Mouse (Mus musculus) lung, adult 2 months (tissue): Measurements from ENCODE around the gene Irak2. TPM values are rescaled to one million over a fixed set of nuclear protein-coding genes. Genes with fewer than 3 reads are reported as not detected.
A peak's percentile ranks its signal among the peaks of the same experiment; 100 is the strongest.

Experiments used
- DNase-seq: peaks from one replicate; pipeline ENCODE4 v3.0.0; 2022
- H3K4me1 ChIP-seq: fragments of 200-500 bp; 2 replicates; pipeline ENCODE4 v1.6.1; 2011; ENCODE audit warnings: low read length; ENCODE audit not compliant: control insufficient read depth, insufficient read depth
- H3K4me3 ChIP-seq: fragments of 200-500 bp; replicated peaks from 2 replicates; pipeline ENCODE3; 2011; ENCODE audit warnings: low read depth, mild to moderate bottlenecking, control low read depth, low read length; ENCODE audit errors: extremely low read depth
- CTCF ChIP-seq: fragments of 200-500 bp; IDR thresholded peaks from 2 replicates; pipeline ENCODE4 v1.5.1; 2011; ENCODE audit warnings: mild to moderate bottlenecking, low read length, control low read depth; ENCODE audit not compliant: insufficient read depth
- POLR2A ChIP-seq: fragments of 200-500 bp; IDR thresholded peaks from 2 replicates; pipeline ENCODE4 v1.6.1; 2011; ENCODE audit warnings: low read depth, mild to moderate bottlenecking, control low read depth, low read length, borderline replicate concordance; ENCODE audit errors: extremely low read depth
- WGBS: fragments of 180-500 bp; shearing (Covaris S2); methylation state at CpG from one replicate; pipeline ENCODE4 v1.1.7; 2018; 5-methylcytosine and 5-hydroxymethylcytosine counted together
- polyA plus RNA-seq: library from polyadenylated mRNA; depleted of rRNA; stranded (reverse); fragments of >200 nt; gene quantifications from 2 replicates; pipeline ENCODE4 v1.2.3, GENCODE M21; 2012

Irak2 gene
- polyA plus RNA-seq, 1 experiment: 48.8 TPM

- peak; percentile 71 for DNase-seq
- WGBS: 10% methylated on average over 14 of the region's 14 CpGs
These were observed 52.3 kb downstream of the Irak2 start for GRCm38 (mm10) chr6:113690400-113691083.

GRCm38 (mm10) chr6:113691084-113691462 lies 52.8 kb downstream of the Irak2 start:
- 66% methylated on average over 4 of the region's 4 CpGs for WGBS
- DNase-seq: no peak
- TF ChIP-seq CTCF (no peak), POLR2A (no peak)
- Histone ChIP-seq H3K4me1 (peaks cover 9% of the 10 kb centered on the region), H3K4me3 (no peak overlapping the region)

More at GRCm38 (mm10) chr6:113690400-113691083, 52.3 kb downstream of the Irak2 start:
- Histone ChIP-seq H3K4me3 (peak overlapping the region; percentile 14), H3K4me1 (peaks cover 9% of the 10 kb centered on the region)
- TF ChIP-seq CTCF (no peak), POLR2A (no peak)

GRCm38 (mm10) chr6:113692661-113693133 lies 54.4 kb downstream of the Irak2 start:
- DNase-seq: no peak
- 69% methylated on average over 5 of the region's 5 CpGs for WGBS

GRCm38 (mm10) chr6:113693377-113693776 lies 55.1 kb downstream of the Irak2 start:
- H3K4me3 ChIP-seq: no peak overlapping the region
- 83% methylated on average over 5 of the region's 5 CpGs for WGBS

More at GRCm38 (mm10) chr6:113692661-113693133, 54.4 kb downstream of the Irak2 start:
- no peak overlapping the region for H3K4me3 ChIP-seq
- H3K4me1 ChIP-seq: peaks cover 9% of the 10 kb centered on the region
- no peak for TF ChIP-seq POLR2A
- no peak for TF ChIP-seq CTCF

GRCm38 (mm10) chr6:113695203-113695602 lies 56.9 kb downstream of the Irak2 start:
- Histone ChIP-seq H3K4me1 (peaks cover 12% of the 10 kb centered on the region), H3K4me3 (no peak overlapping the region)
- no peak for DNase-seq
- 55% methylated on average over 1 of the region's 1 CpGs for WGBS
- TF ChIP-seq POLR2A (no peak), CTCF (no peak)

More at GRCm38 (mm10) chr6:113693377-113693776, 55.1 kb downstream of the Irak2 start:
- TF ChIP-seq CTCF: no peak
- TF ChIP-seq POLR2A: no peak
- H3K4me1 ChIP-seq: peaks cover 9% of the 10 kb centered on the region
- no peak for DNase-seq

- DNase-seq: no peak
- WGBS: 45% methylated on average over 4 of the region's 4 CpGs
- TF ChIP-seq CTCF (no peak), POLR2A (no peak)
- Histone ChIP-seq H3K4me3 (no peak overlapping the region), H3K4me1 (peaks cover 10% of the 10 kb centered on the region)
These were observed 57.6 kb downstream of the Irak2 start for GRCm38 (mm10) chr6:113695766-113696355.

GRCm38 (mm10) chr6:113696582-113697221 lies 58.4 kb downstream of the Irak2 start, which contains the start of gene Tatdn2:
TSS of gene Tatdn2 (plus strand) at chr6:113697050.
- H3K4me3 ChIP-seq: peak within 1 kb of the TSS; percentile 78
- TF ChIP-seq POLR2A: peak; percentile 66
- TF ChIP-seq CTCF: no peak
- under 1% methylated on average over 58 of the region's 58 CpGs for WGBS
- H3K4me1 ChIP-seq: peaks cover 7% of the 10 kb centered on the region; the same call in 1 of the 2 replicates
- DNase-seq: peak; percentile 94

- DNase-seq: peak; percentile 51
- TF ChIP-seq POLR2A: 0 out of 2 replicates have a peak, but pooled peaks have one; percentile 6
- TF ChIP-seq CTCF: no peak
- peak overlapping the region; percentile 78 for H3K4me3 ChIP-seq
- under 1% methylated on average over 99 of the region's 113 CpGs for WGBS
- peaks cover 7% of the 10 kb centered on the region; the same call in 1 of the 2 replicates for H3K4me1 ChIP-seq
These were observed 59.2 kb downstream of the Irak2 start for GRCm38 (mm10) chr6:113697222-113698205.
